Mouse (Mus musculus): ENCODE measurements around the gene Lrrtm1.

DNA sequence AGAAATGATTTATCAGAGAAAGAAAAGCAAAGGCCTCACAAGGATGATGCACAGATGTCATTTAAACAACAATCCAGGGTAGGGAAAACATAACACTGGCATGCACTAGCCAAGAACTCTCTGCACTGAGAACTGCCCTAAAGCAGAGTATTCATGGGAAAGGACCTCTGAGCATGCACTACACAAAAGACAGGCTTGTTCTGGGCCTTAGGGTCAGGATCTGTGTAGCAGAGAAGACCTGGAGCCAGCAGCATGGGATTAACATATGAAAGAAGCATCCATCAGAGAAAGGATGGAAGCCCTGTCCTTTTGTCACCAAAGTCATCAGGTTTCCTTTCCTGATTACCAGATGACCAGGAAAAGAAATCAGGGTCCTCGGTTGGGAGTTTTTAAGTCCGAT, 43.1 kb upstream of the Lrrtm1 start:
- no peak for TF ChIP-seq ZKSCAN1 (IDR thresholded peaks at IDR 0.05; ENCODE audit: low read depth, low read length)
- no peak for TF ChIP-seq KAT2A (conservative IDR thresholded peaks at IDR 0.05; ENCODE audit: low read depth, low read length)
- no peak for TF ChIP-seq RAD21 (IDR thresholded peaks at IDR 0.05; ENCODE audit: low read depth, low read length)
- no peak for TF ChIP-seq CTCF (IDR thresholded peaks at IDR 0.05 in 2 of 3, conservative IDR thresholded peaks at IDR 0.05 in 1 of 3; ENCODE audit: control insufficient read depth in 1 of 3, insufficient read depth in 1 of 3, low read depth in 2 of 3, low read length in 3 of 3, poor library complexity in 1 of 3, severe bottlenecking in 1 of 3)
- TF ChIP-seq POLR2A (IDR thresholded peaks at IDR 0.05; ENCODE audit: control insufficient read depth in 1 of 2, insufficient read depth in 1 of 2, low read depth in 1 of 2, low read length in 2 of 2, poor library complexity in 1 of 2), result no peak
- TF ChIP-seq EP300 (IDR thresholded peaks at IDR 0.05; ENCODE audit: low read depth in 1 of 2, low read length in 2 of 2), result no peak
- no peak for TF ChIP-seq GABPA (IDR thresholded peaks at IDR 0.05; ENCODE audit: low read depth, low read length)
- no peak for TF ChIP-seq E2F4 (IDR thresholded peaks at IDR 0.05; ENCODE audit: borderline replicate concordance, low read depth, low read length)
- TF ChIP-seq ZMIZ1 (IDR thresholded peaks at IDR 0.05; ENCODE audit: low read depth, low read length), result no peak
- TF ChIP-seq GATA1 (IDR thresholded peaks at IDR 0.05; ENCODE audit: low read depth, low read length), result no peak
- TF ChIP-seq POLR2AphosphoS2 (IDR thresholded peaks at IDR 0.05; ENCODE audit: low read length), result no peak
- no peak for TF ChIP-seq RCOR1 (IDR thresholded peaks at IDR 0.05; ENCODE audit: low read depth, low read length)
- no peak for TF ChIP-seq ZC3H11A (IDR thresholded peaks at IDR 0.05; ENCODE audit: low read depth, low read length)

All from MEL (cell line).